8 mouse cellular contexts compared by ENCODE assay signal in the genomic region with DNA sequence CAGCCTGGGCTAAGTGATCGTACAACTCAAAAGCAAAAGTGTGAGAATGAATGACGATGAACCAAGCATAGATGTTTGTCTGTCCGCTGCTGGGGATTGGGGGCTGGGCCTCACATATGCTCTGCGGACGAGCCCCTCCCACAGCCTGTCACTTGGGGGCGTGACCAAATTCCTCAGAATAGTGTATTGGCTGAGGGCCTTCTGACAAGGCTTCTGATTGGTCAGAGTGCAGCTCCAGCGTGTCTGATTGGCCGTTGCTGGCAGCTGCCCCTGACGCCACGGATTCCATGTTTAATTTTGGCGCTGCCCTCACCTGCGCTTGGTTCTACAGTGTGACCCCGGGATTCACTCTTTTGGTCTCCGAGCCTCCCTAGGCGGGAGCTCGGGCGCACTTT. TPM values are rescaled to one million over a fixed set of nuclear protein-coding genes. Genes with fewer than 3 reads are reported as not detected.
DNase-seq lines count a peak whose midpoint lies in the region; ATAC-seq and TF ChIP-seq lines count a peak whose summit lies in the region.

No protein-coding gene starts in this region.

- peak overlapping the region; percentile 94 for H3K27ac ChIP-seq in bone marrow macrophage, adult 2 months (ENCODE audit: insufficient read depth, low read depth, low read length)
- H3K27ac ChIP-seq in embryonic facial prominence, embryonic 15.5 days (replicated peaks), result no peak overlapping the region
- H3K27ac ChIP-seq in heart, embryonic 10.5 days, result peak overlapping the region; percentile 64
- H3K27ac ChIP-seq in kidney, embryonic 14.5 days (ENCODE audit: low read depth, low read length), result no peak overlapping the region
- H3K27ac ChIP-seq in limb, embryonic 15.5 days, result no peak overlapping the region
- H3K27ac ChIP-seq in midbrain, postnatal 0 days (ENCODE audit: low read depth, low read length), result 0 out of 2 replicates have a peak overlapping the region, but pooled peaks have one; percentile 12

- H3K4me2 ChIP-seq in embryonic facial prominence, embryonic 15.5 days (replicated peaks), result peak overlapping the region; percentile 49
- H3K4me2 ChIP-seq in kidney, embryonic 14.5 days (replicated peaks; ENCODE audit: low read depth, low read length), result peak overlapping the region; percentile 44
- peak overlapping the region; percentile 54 for H3K4me2 ChIP-seq in limb, embryonic 15.5 days
- H3K4me2 ChIP-seq in midbrain, postnatal 0 days (ENCODE audit: low read depth, low read length, poor library complexity, severe bottlenecking), result peak overlapping the region; percentile 54

- peak; percentile 98 for DNase-seq in A20 (ENCODE audit: low read depth, low spot score)
- peak; percentile 95 for DNase-seq in heart, embryonic 10.5 days (ENCODE audit: low spot score)
- DNase-seq in midbrain, postnatal 0 days (ENCODE audit: low spot score), result peak; percentile 99
- peak; percentile 94 to 97 for DNase-seq in spleen, postnatal 36 days (ENCODE audit: low spot score in 2 of 2)

- H3K4me1 ChIP-seq in bone marrow macrophage, adult 2 months (ENCODE audit: control insufficient read depth, insufficient read depth, low read length), result peaks cover 32% of the 10 kb centered on the region
- peaks cover 54% of the 10 kb centered on the region for H3K4me1 ChIP-seq in embryonic facial prominence, embryonic 15.5 days
- peaks cover 42% of the 10 kb centered on the region for H3K4me1 ChIP-seq in heart, embryonic 10.5 days
- peaks cover 17% of the 10 kb centered on the region; the same call in 1 of the 2 replicates for H3K4me1 ChIP-seq in kidney, embryonic 14.5 days (ENCODE audit: control insufficient read depth, insufficient read depth, low read length)
- H3K4me1 ChIP-seq in limb, embryonic 15.5 days, result peaks cover 51% of the 10 kb centered on the region
- H3K4me1 ChIP-seq in midbrain, postnatal 0 days (ENCODE audit: insufficient read depth, low read length), result peaks cover 19% of the 10 kb centered on the region; the same call in 1 of the 2 replicates

- H3K36me3 ChIP-seq in embryonic facial prominence, embryonic 15.5 days, result no peaks in the 10 kb centered on the region
- H3K36me3 ChIP-seq in heart, embryonic 10.5 days, result no peaks in the 10 kb centered on the region
- H3K36me3 ChIP-seq in kidney, embryonic 14.5 days (ENCODE audit: control insufficient read depth, insufficient read depth, low read length), result no peaks in the 10 kb centered on the region
- no peaks in the 10 kb centered on the region for H3K36me3 ChIP-seq in limb, embryonic 15.5 days
- no peaks in the 10 kb centered on the region for H3K36me3 ChIP-seq in midbrain, postnatal 0 days (ENCODE audit: insufficient read depth, low read length)

- no peak overlapping the region for H3K9ac ChIP-seq in embryonic facial prominence, embryonic 15.5 days
- no peak overlapping the region for H3K9ac ChIP-seq in kidney, embryonic 14.5 days (ENCODE audit: low read depth, low read length)
- H3K9ac ChIP-seq in limb, embryonic 15.5 days, result no peak overlapping the region
- H3K9ac ChIP-seq in midbrain, postnatal 0 days (replicated peaks; ENCODE audit: low read length, poor library complexity, severe bottlenecking), result peak overlapping the region; percentile 46; the same call in 1 of the 2 replicates

- peak; percentile 86 for ATAC-seq in embryonic facial prominence, embryonic 15.5 days (ENCODE audit: insufficient number of reproducible peaks, low FRiP score, low TSS enrichment, low read depth)
- peak; percentile 81 for ATAC-seq in kidney, embryonic 14.5 days (ENCODE audit: low FRiP score, low TSS enrichment)
- peak; percentile 77 for ATAC-seq in limb, embryonic 15.5 days (ENCODE audit: insufficient number of reproducible peaks, low FRiP score, low TSS enrichment, low read depth)
- peak; percentile 87 for ATAC-seq in midbrain, postnatal 0 days (ENCODE audit: low FRiP score)

- H3K27me3 ChIP-seq in embryonic facial prominence, embryonic 15.5 days, result no peaks in the 10 kb centered on the region
- H3K27me3 ChIP-seq in heart, embryonic 10.5 days (ENCODE audit: insufficient read depth, poor library complexity, severe bottlenecking), result peaks cover 57% of the 10 kb centered on the region
- no peaks in the 10 kb centered on the region for H3K27me3 ChIP-seq in kidney, embryonic 14.5 days (ENCODE audit: control insufficient read depth, insufficient read depth, low read length)
- no peaks in the 10 kb centered on the region for H3K27me3 ChIP-seq in limb, embryonic 15.5 days
- H3K27me3 ChIP-seq in midbrain, postnatal 0 days (ENCODE audit: insufficient read depth, low read length), result no peaks in the 10 kb centered on the region

- WGBS in embryonic facial prominence, embryonic 15.5 days, result 4% methylated on average over 17 of the region's 17 CpGs
- 5% methylated on average over 17 of the region's 17 CpGs for WGBS in heart, embryonic 10.5 days
- WGBS in kidney, embryonic 14.5 days, result 4% methylated on average over 17 of the region's 17 CpGs
- 6% methylated on average over 17 of the region's 17 CpGs for WGBS in limb, embryonic 15.5 days
- WGBS in midbrain, postnatal 0 days, result 3% methylated on average over 17 of the region's 17 CpGs

- no peak for TF ChIP-seq CTCF in bone marrow macrophage, adult 2 months (IDR thresholded peaks at IDR 0.05; ENCODE audit: low read depth, low read length)
- TF ChIP-seq CTCF in midbrain, postnatal 0 days (IDR thresholded peaks at IDR 0.05), result no peak; the same call in 1 of the 2 replicates

- TF ChIP-seq POLR2A in bone marrow macrophage, adult 2 months (IDR thresholded peaks at IDR 0.05; ENCODE audit: borderline replicate concordance, low read depth, low read length), result no peak

- H3K4me3 ChIP-seq in bone marrow macrophage, adult 2 months (ENCODE audit: insufficient read depth, low read length), result peak overlapping the region; percentile 65
- H3K4me3 ChIP-seq in embryonic facial prominence, embryonic 15.5 days (replicated peaks), result peak overlapping the region; percentile 30
- peak overlapping the region; percentile 48 for H3K4me3 ChIP-seq in heart, embryonic 10.5 days
- H3K4me3 ChIP-seq in kidney, embryonic 14.5 days (ENCODE audit: low read length), result no peak overlapping the region
- H3K4me3 ChIP-seq in limb, embryonic 15.5 days, result peak overlapping the region; percentile 28
- peak overlapping the region; percentile 19 for H3K4me3 ChIP-seq in midbrain, postnatal 0 days (ENCODE audit: low read depth, low read length)

- H3K9me3 ChIP-seq in embryonic facial prominence, embryonic 15.5 days (replicated peaks), result no peaks in the 10 kb centered on the region
- H3K9me3 ChIP-seq in heart, embryonic 10.5 days, result no peaks in the 10 kb centered on the region
- no peaks in the 10 kb centered on the region for H3K9me3 ChIP-seq in kidney, embryonic 14.5 days (ENCODE audit: control insufficient read depth, low read length)
- no peaks in the 10 kb centered on the region for H3K9me3 ChIP-seq in limb, embryonic 15.5 days
- no peaks in the 10 kb centered on the region for H3K9me3 ChIP-seq in midbrain, postnatal 0 days (ENCODE audit: low read length)

RNA-seq across cellular contexts. Expression of a gene that starts 22.6 kb away (rescaled TPM):
- polyA plus RNA-seq in bone marrow macrophage, adult 2 months (2012; ENCODE audit: insufficient read depth, insufficient read length, missing spikeins), result 31.8 and 38.6 TPM in 2 replicates
- 138 and 139 TPM in 2 replicates for polyA plus RNA-seq in embryonic facial prominence, embryonic 15.5 days (2015; fragmentation: Nextera tagmentation; extraction: Ambion mirVana)
- 23.0 and 24.3 TPM in 2 replicates for polyA plus RNA-seq in heart, embryonic 10.5 days (2016; fragmentation: Nextera tagmentation; extraction: Ambion mirVana)
- 47.3 and 59.0 TPM in 2 replicates for polyA plus RNA-seq in kidney, embryonic 14.5 days (2014; fragmentation: Nextera tagmentation; extraction: Ambion mirVana)
- polyA plus RNA-seq in limb, embryonic 15.5 days (2015; fragmentation: Nextera tagmentation; extraction: Ambion mirVana), result 138 and 146 TPM in 2 replicates
- total RNA-seq in midbrain, postnatal 0 days (2014; rRNA removed), result 16.2 and 17.4 TPM in 2 replicates
- polyA plus RNA-seq in midbrain, postnatal 0 days (2015; fragmentation: Nextera tagmentation; extraction: Ambion mirVana), result 19.1 and 21.3 TPM in 2 replicates

RNA-seq across cellular contexts. Expression of a gene that starts 40.0 kb away (rescaled TPM):
- 41.9 and 45.5 TPM in 2 replicates for polyA plus RNA-seq in bone marrow macrophage, adult 2 months (2012; ENCODE audit: insufficient read depth, insufficient read length, missing spikeins)
- 5.0 and 8.3 TPM in 2 replicates for polyA plus RNA-seq in embryonic facial prominence, embryonic 15.5 days (2015; fragmentation: Nextera tagmentation; extraction: Ambion mirVana)
- 3.4 and 4.0 TPM in 2 replicates for polyA plus RNA-seq in heart, embryonic 10.5 days (2016; fragmentation: Nextera tagmentation; extraction: Ambion mirVana)
- polyA plus RNA-seq in kidney, embryonic 14.5 days (2014; fragmentation: Nextera tagmentation; extraction: Ambion mirVana), result 14.9 and 16.4 TPM in 2 replicates
- polyA plus RNA-seq in limb, embryonic 15.5 days (2015; fragmentation: Nextera tagmentation; extraction: Ambion mirVana), result 2.9 and 3.6 TPM in 2 replicates
- total RNA-seq in midbrain, postnatal 0 days (2014; rRNA removed), result 1.5 and 1.7 TPM in 2 replicates
- 1.1 and 2.0 TPM in 2 replicates for polyA plus RNA-seq in midbrain, postnatal 0 days (2015; fragmentation: Nextera tagmentation; extraction: Ambion mirVana)

RNA-seq across cellular contexts. Expression of a gene that starts 44.1 kb away (rescaled TPM):
- not detected in 2 replicates for polyA plus RNA-seq in bone marrow macrophage, adult 2 months (2012; ENCODE audit: insufficient read depth, insufficient read length, missing spikeins)
- polyA plus RNA-seq in embryonic facial prominence, embryonic 15.5 days (2015; fragmentation: Nextera tagmentation; extraction: Ambion mirVana), result 1.6 and 2.9 TPM in 2 replicates
- 1.1 and 1.7 TPM in 2 replicates for polyA plus RNA-seq in heart, embryonic 10.5 days (2016; fragmentation: Nextera tagmentation; extraction: Ambion mirVana)
- 0.61 and 1.5 TPM in 2 replicates for polyA plus RNA-seq in kidney, embryonic 14.5 days (2014; fragmentation: Nextera tagmentation; extraction: Ambion mirVana)
- 0.51 and 1.7 TPM in 2 replicates for polyA plus RNA-seq in limb, embryonic 15.5 days (2015; fragmentation: Nextera tagmentation; extraction: Ambion mirVana)
- 6.6 TPM in 1 of 2 replicates, not detected in the other for total RNA-seq in midbrain, postnatal 0 days (2014; rRNA removed)
- 1.6 and 3.9 TPM in 2 replicates for polyA plus RNA-seq in midbrain, postnatal 0 days (2015; fragmentation: Nextera tagmentation; extraction: Ambion mirVana)

RNA-seq across cellular contexts. Expression of a gene that starts 48.6 kb away (rescaled TPM):
- polyA plus RNA-seq in bone marrow macrophage, adult 2 months (2012; ENCODE audit: insufficient read depth, insufficient read length, missing spikeins), result 0.75 and 2.2 TPM in 2 replicates
- 3.1 and 3.2 TPM in 2 replicates for polyA plus RNA-seq in embryonic facial prominence, embryonic 15.5 days (2015; fragmentation: Nextera tagmentation; extraction: Ambion mirVana)
- 2.2 and 3.1 TPM in 2 replicates for polyA plus RNA-seq in heart, embryonic 10.5 days (2016; fragmentation: Nextera tagmentation; extraction: Ambion mirVana)
- polyA plus RNA-seq in kidney, embryonic 14.5 days (2014; fragmentation: Nextera tagmentation; extraction: Ambion mirVana), result 3.5 and 3.8 TPM in 2 replicates
- polyA plus RNA-seq in limb, embryonic 15.5 days (2015; fragmentation: Nextera tagmentation; extraction: Ambion mirVana), result 2.1 and 3.1 TPM in 2 replicates
- 0.88 and 2.7 TPM in 2 replicates for total RNA-seq in midbrain, postnatal 0 days (2014; rRNA removed)
- polyA plus RNA-seq in midbrain, postnatal 0 days (2015; fragmentation: Nextera tagmentation; extraction: Ambion mirVana), result 5.8 and 10.2 TPM in 2 replicates

RNA-seq across cellular contexts. Expression of a gene that starts 48.6 kb away (rescaled TPM):
- polyA plus RNA-seq in bone marrow macrophage, adult 2 months (2012; ENCODE audit: insufficient read depth, insufficient read length, missing spikeins), result 23.1 and 29.5 TPM in 2 replicates
- polyA plus RNA-seq in embryonic facial prominence, embryonic 15.5 days (2015; fragmentation: Nextera tagmentation; extraction: Ambion mirVana), result 83.1 and 85.2 TPM in 2 replicates
- polyA plus RNA-seq in heart, embryonic 10.5 days (2016; fragmentation: Nextera tagmentation; extraction: Ambion mirVana), result 100 and 105 TPM in 2 replicates
- 59.2 and 73.9 TPM in 2 replicates for polyA plus RNA-seq in kidney, embryonic 14.5 days (2014; fragmentation: Nextera tagmentation; extraction: Ambion mirVana)
- 79.8 and 88.7 TPM in 2 replicates for polyA plus RNA-seq in limb, embryonic 15.5 days (2015; fragmentation: Nextera tagmentation; extraction: Ambion mirVana)
- 120 and 132 TPM in 2 replicates for total RNA-seq in midbrain, postnatal 0 days (2014; rRNA removed)
- 95.8 and 115 TPM in 2 replicates for polyA plus RNA-seq in midbrain, postnatal 0 days (2015; fragmentation: Nextera tagmentation; extraction: Ambion mirVana)

Comparison
In these comparisons a context has a peak if more than half of its experiments do, and no peak if none do; other contexts are left out.
1. H3K27ac ChIP-seq: peak in bone marrow macrophage, adult 2 months (single experiment), heart, embryonic 10.5 days (single experiment) and midbrain, postnatal 0 days (single experiment); none in embryonic facial prominence, embryonic 15.5 days (single experiment), kidney, embryonic 14.5 days (single experiment) and limb, embryonic 15.5 days (single experiment).
2. Peak in every context shown above with its lines, with median percentiles within 50 percentile points of each other: DNase-seq, ATAC-seq and H3K4me2 ChIP-seq.